Mouse (Mus musculus) spleen, adult 12 weeks (tissue): ENCODE results near the gene Syce2.

Experiments used
- DNase-seq: peaks from one replicate; pipeline ENCODE4 v3.0.0; 2022; ENCODE audit warnings: low spot score

Gene Syce2

GRCm38 (mm10) chr8:84844397-84845070 lies 27.4 kb upstream of the Syce2 start:
- no peak for DNase-seq

GRCm38 (mm10) chr8:84845355-84846093 lies 26.4 kb upstream of the Syce2 start:
- DNase-seq = no peak

- no peak for DNase-seq
These were observed 25.7 kb upstream of the Syce2 start for GRCm38 (mm10) chr8:84846094-84846721.

- peak; percentile 99 for DNase-seq
These were observed 25.0 kb upstream of the Syce2 start, which contains the start of gene Calr for GRCm38 (mm10) chr8:84846722-84847572. Calr (minus strand) TSS chr8:84846934.

GRCm38 (mm10) chr8:84847684-84848435 lies 24.1 kb upstream of the Syce2 start:
- no peak for DNase-seq

GRCm38 (mm10) chr8:84856434-84856833 lies 15.5 kb upstream of the Syce2 start:
- DNase-seq = no peak

GRCm38 (mm10) chr8:84856864-84857441 lies 15.0 kb upstream of the Syce2 start, which contains the start of gene Farsa:
Farsa (plus strand) TSS chr8:84856989.
- peak; percentile 86 for DNase-seq

GRCm38 (mm10) chr8:84872309-84872965 lies 526 bp downstream of the Syce2 start:
- DNase-seq = peak; percentile 39

- no peak for DNase-seq
These were observed 1.1 kb downstream of the Syce2 start for GRCm38 (mm10) chr8:84873016-84873415.

- DNase-seq = no peak
These were observed 2.4 kb downstream of the Syce2 start for GRCm38 (mm10) chr8:84874339-84874738.

- DNase-seq = no peak
These were observed 5.6 kb downstream of the Syce2 start for GRCm38 (mm10) chr8:84877297-84878035.

- no peak for DNase-seq
These were observed 7.0 kb downstream of the Syce2 start for GRCm38 (mm10) chr8:84878915-84879314.

GRCm38 (mm10) chr8:84884728-84885127 lies 12.8 kb downstream of the Syce2 start:
- DNase-seq = no peak

- DNase-seq = no peak
These were observed 16.4 kb downstream of the Syce2 start for GRCm38 (mm10) chr8:84888280-84888679.

- DNase-seq = no peak
These were observed 17.2 kb downstream of the Syce2 start for GRCm38 (mm10) chr8:84889141-84889540.

- DNase-seq = no peak
These were observed 21.2 kb downstream of the Syce2 start for GRCm38 (mm10) chr8:84892993-84893708.

GRCm38 (mm10) chr8:84893709-84894134 lies 21.8 kb downstream of the Syce2 start, which contains the start of gene Gcdh:
Gcdh (minus strand) TSS chr8:84893921.
- DNase-seq = peak; percentile 79

GRCm38 (mm10) chr8:84895963-84896362 lies 24.1 kb downstream of the Syce2 start:
- no peak for DNase-seq

- peak; percentile 70 for DNase-seq
These were observed 29.2 kb downstream of the Syce2 start for GRCm38 (mm10) chr8:84901071-84901470.
